Mouse (Mus musculus) stomach, embryonic 16.5 days (tissue): ENCODE measurements around the gene Lyrm2. TPM values are rescaled to one million over a fixed set of nuclear protein-coding genes. Genes with fewer than 3 reads are reported as not detected.
A peak's percentile ranks its signal among the peaks of the same experiment; 100 is the strongest.

ENCODE experiments used
- ATAC-seq: fragments of 200-750 bp; cut with Nextera tagmentation; 2 replicates; pipeline ENCODE4 v1.8.0; 2017; ENCODE audit warnings: moderate number of reproducible peaks, moderate TSS enrichment; ENCODE audit not compliant: insufficient read depth, low FRiP score
- H3K27ac ChIP-seq: fragments of 300-500 bp; sonication (generic); 2 replicates; pipeline ENCODE4 v1.5.1; 2014; ENCODE audit warnings: low read length
- H3K27me3 ChIP-seq: fragments of 300-500 bp; sonication (generic); 2 replicates; pipeline ENCODE4 v1.6.1; 2014; ENCODE audit warnings: low read length, control low read depth, mixed read lengths; ENCODE audit not compliant: control insufficient read depth, insufficient read depth
- H3K36me3 ChIP-seq: fragments of 300-500 bp; sonication (generic); 2 replicates; pipeline ENCODE4 v1.6.1; 2014; ENCODE audit warnings: low read length; ENCODE audit not compliant: control insufficient read depth, insufficient read depth
- H3K4me1 ChIP-seq: fragments of 300-500 bp; sonication (generic); 2 replicates; pipeline ENCODE4 v1.6.1; 2014; ENCODE audit warnings: low read length, control low read depth, mixed read lengths; ENCODE audit not compliant: control insufficient read depth, insufficient read depth
- H3K4me2 ChIP-seq: fragments of 300-500 bp; sonication (generic); 2 replicates; pipeline ENCODE4 v1.6.1; 2014; ENCODE audit warnings: low read depth, low read length, mixed read lengths
- H3K4me3 ChIP-seq: fragments of 300-500 bp; sonication (generic); replicated peaks from 2 replicates; pipeline ENCODE4 v1.5.1; 2014; ENCODE audit warnings: mild to moderate bottlenecking, low read length
- H3K9ac ChIP-seq: fragments of 300-500 bp; sonication (generic); 2 replicates; pipeline ENCODE4 v1.6.1; 2014; ENCODE audit warnings: low read length
- H3K9me3 ChIP-seq: fragments of 300-500 bp; sonication (generic); replicated peaks from 2 replicates; pipeline ENCODE4 v1.6.1; 2016; ENCODE audit warnings: low read length, control low read depth; ENCODE audit not compliant: control insufficient read depth
- WGBS: fragments of 180-500 bp; shearing (Covaris S2); extraction: QIAGEN DNeasy Blood & Tissue Kit; methylation state at CpG from one replicate; pipeline ENCODE4 v1.1.7; 2014; 5-methylcytosine and 5-hydroxymethylcytosine counted together
- polyA plus RNA-seq: library from polyadenylated mRNA; unstranded; fragments of >200 nt; fragmentation: Nextera tagmentation; extraction: Ambion mirVana; gene quantifications from 2 replicates; pipeline ENCODE4 v1.2.1, GENCODE M21; 2015

Gene Lyrm2
- 91.5 and 92.5 TPM in 2 replicates for polyA plus RNA-seq

DNA sequence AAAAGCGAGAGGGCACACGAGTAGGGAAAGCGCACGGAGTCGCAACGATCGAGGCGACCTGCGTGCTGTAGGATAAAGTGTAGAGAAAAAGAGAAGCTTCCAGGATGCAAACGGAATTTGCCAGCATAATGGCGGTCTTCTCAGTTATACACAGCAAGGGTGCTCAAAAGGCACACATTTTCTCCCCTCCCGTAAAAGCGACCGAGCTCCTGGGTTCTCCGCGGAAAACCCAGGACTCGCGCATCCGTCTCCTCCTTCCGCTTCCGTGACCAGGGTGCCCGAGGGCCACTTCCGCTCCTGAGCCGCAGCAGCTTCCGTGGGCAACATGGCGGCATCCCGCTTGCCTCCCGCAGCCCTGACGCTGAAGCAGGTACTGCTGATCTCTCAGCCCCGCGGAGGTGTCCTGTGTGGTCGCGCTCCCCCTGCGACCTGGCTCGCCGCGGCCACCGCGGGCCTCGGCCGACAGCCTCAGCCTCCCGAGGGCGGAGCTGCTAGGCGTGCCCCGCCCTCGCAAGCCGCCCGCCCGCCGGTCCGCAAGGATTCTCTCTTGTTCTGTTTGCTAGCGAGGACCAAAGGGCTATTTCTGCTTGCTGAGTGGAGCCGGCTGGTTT lies at the start of gene Lyrm2:
Gene Lyrm2 (plus strand): TSS at position 288 of the 611 bp plus-strand sequence.
- H3K9me3 ChIP-seq = no peaks in the 10 kb centered on the region
- peak within 1 kb of the TSS; percentile 90 for H3K4me3 ChIP-seq
- no peaks in the 10 kb centered on the region for H3K36me3 ChIP-seq
- peak within 1 kb of the TSS; percentile 94 for H3K9ac ChIP-seq
- H3K27ac ChIP-seq = peak within 1 kb of the TSS; percentile 99
- WGBS = 1% methylated on average over 53 of the region's 53 CpGs
- no peaks in the 10 kb centered on the region for H3K27me3 ChIP-seq
- peak; percentile 93 for ATAC-seq
- H3K4me2 ChIP-seq = peak within 1 kb of the TSS; percentile 77
- peaks cover 6% of the 10 kb centered on the region for H3K4me1 ChIP-seq

DNA sequence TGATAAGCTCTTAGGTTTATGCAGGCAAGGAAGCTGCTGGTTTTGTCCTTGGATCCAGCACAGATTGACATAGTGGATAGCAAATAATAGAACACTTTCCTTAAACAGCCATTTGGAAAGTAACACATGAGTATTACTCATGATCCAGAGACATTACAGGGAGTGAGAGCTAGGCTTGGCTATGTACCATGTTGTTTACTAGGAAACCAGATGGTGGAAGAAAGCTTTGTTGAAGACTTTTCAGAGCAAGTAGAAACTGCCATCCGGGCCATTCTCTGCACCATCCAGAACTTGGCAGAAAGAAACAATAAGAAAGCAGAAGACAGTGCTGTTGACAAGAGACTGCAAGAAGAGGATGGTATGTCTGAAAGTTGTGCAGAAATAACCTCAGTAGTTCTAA lies 49.3 kb upstream of the Lyrm2 start:
- no peak for ATAC-seq
- no peaks in the 10 kb centered on the region for H3K4me1 ChIP-seq
- H3K4me3 ChIP-seq = no peak overlapping the region
- H3K36me3 ChIP-seq = 0 out of 2 replicates have a peak, but pooled peaks cover 11% of the 10 kb centered on the region
- H3K27me3 ChIP-seq = no peaks in the 10 kb centered on the region
- H3K9me3 ChIP-seq = no peaks in the 10 kb centered on the region
- no peak overlapping the region for H3K4me2 ChIP-seq
- 92% methylated on average over 1 of the region's 1 CpGs for WGBS
- no peak overlapping the region for H3K27ac ChIP-seq
- H3K9ac ChIP-seq = no peak overlapping the region

DNA sequence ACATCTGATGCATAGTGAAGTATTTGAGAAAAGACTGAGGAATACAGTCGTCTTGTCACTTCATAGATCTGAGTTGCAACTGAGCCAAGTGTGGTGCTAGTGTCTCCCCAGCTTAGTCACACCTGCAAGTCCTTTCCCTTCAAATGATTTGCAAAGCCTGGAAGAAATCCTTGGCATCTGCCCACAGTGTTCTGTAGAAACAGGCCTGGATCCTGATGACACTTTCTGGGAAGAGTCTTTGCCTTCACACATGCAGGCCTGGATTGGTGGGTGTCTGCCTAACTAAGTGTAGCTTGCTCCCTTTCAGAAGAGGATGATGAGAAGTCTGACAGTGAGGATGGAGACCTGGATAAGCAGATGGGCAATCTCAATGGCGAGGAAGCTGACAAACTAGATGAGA lies 42.6 kb upstream of the Lyrm2 start:
- ATAC-seq = no peak
- H3K36me3 ChIP-seq = peaks cover 13% of the 10 kb centered on the region; the same call in 1 of the 2 replicates
- 81% methylated on average over 2 of the region's 2 CpGs for WGBS
- H3K4me1 ChIP-seq = no peaks in the 10 kb centered on the region
- no peak overlapping the region for H3K9ac ChIP-seq
- no peak overlapping the region for H3K27ac ChIP-seq
- H3K4me2 ChIP-seq = no peak overlapping the region
- H3K4me3 ChIP-seq = no peak overlapping the region
- no peaks in the 10 kb centered on the region for H3K27me3 ChIP-seq
- H3K9me3 ChIP-seq = no peaks in the 10 kb centered on the region

DNA sequence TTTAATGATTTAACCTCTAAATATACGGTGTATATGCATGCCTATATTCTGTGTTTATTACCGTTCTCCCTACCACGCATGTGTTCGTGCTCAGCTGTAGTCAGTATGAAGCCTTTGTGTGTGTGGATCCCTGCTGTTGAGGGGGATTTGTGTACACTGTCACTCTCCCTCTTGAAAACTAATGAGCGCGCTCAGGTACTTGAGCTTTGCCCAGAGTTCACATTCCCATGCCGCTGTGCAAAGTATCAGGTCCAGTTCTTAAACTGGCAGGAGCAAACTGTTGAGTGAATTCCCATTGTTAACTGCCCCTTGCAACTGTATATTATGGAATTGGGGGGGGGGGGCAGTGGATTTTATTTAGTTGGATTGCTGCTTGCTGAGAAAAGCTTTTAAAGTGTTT lies 32.6 kb upstream of the Lyrm2 start:
- H3K4me2 ChIP-seq = no peak overlapping the region
- peaks cover 14% of the 10 kb centered on the region for H3K36me3 ChIP-seq
- no peak overlapping the region for H3K9ac ChIP-seq
- H3K27me3 ChIP-seq = no peaks in the 10 kb centered on the region
- no peaks in the 10 kb centered on the region for H3K9me3 ChIP-seq
- WGBS = 92% methylated on average over 7 of the region's 7 CpGs
- no peak overlapping the region for H3K4me3 ChIP-seq
- H3K27ac ChIP-seq = no peak overlapping the region
- H3K4me1 ChIP-seq = no peaks in the 10 kb centered on the region
- no peak for ATAC-seq

DNA sequence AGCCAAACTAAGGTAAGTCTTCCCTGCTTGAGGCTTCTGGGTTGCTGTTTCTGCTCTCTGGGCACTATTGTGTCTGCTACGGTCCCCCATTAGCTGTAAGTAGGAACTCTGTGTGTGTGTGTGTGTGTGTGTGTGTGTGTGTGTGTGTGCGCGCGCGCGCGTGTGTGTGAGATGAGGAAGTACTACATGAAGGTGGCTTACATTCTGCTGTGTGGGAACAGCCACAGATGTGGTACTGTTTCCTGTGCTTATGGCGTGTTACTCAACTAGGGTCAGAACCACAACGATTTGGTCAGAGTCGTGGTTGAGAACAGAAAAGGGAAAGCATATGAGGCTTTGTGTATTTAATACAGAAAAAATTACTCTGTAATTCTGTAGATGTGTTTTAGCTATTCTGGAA lies 32.0 kb upstream of the Lyrm2 start:
- Histone ChIP-seq H3K4me1 (no peaks in the 10 kb centered on the region), H3K4me2 (no peak overlapping the region), H3K4me3 (no peak overlapping the region), H3K9ac (no peak overlapping the region), H3K27me3 (no peaks in the 10 kb centered on the region), H3K27ac (no peak overlapping the region), H3K9me3 (no peaks in the 10 kb centered on the region), H3K36me3 (peaks cover 18% of the 10 kb centered on the region)
- no peak for ATAC-seq
- WGBS = 90% methylated on average over 10 of the region's 10 CpGs

DNA sequence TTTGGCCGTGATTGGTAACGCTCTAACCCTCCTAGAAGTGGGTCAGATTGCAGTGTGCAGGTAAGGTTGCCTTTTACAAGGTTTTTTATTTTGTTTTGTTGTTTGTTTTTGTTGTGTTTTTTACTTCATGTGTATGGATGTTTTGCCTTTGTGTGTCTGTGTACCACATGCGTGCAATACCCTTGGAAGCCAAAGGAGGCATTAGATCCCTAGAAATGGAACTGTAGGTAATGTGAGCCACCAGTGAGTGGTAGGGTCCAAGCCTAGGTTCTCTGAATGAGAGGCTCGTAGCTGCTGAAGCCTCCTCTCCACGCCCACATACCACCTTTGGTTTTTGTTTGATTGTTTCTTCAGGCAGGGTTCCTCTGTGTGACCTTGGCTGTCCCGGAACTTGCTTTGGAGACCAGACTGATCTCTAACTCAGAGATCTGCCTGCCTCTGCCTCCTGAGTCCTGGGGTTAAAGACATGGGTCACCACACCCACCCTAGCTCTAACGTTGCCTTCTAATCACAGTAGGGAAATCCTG lies 29.7 kb upstream of the Lyrm2 start:
- Histone ChIP-seq H3K36me3 (peaks cover 21% of the 10 kb centered on the region), H3K27me3 (no peaks in the 10 kb centered on the region), H3K4me1 (no peaks in the 10 kb centered on the region), H3K4me2 (no peak overlapping the region), H3K9me3 (no peaks in the 10 kb centered on the region), H3K27ac (no peak overlapping the region), H3K9ac (no peak overlapping the region), H3K4me3 (no peak overlapping the region)
- 91% methylated on average over 7 of the region's 7 CpGs for WGBS
- ATAC-seq = no peak

DNA sequence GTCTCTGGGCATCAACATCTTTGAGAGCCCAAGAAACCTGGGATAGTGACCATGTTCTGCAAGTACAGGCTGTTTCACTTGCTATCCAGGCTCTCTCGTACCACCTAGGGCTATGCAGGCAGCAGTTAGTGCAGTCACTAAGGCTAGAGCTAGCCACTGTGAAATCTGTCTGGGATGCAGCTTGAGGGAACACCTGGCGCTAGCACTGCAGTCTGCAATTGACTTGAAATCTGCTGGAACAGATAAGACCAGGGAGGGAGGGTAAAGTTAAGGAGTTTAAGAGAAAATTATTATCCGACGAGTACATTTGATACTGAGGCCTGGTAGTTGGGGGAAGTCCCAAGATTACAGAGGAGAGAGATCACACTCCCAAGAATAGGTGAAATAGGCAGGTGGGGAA lies 20.1 kb upstream of the Lyrm2 start:
- 0 out of 2 replicates have a peak, but pooled peaks cover 4% of the 10 kb centered on the region for H3K36me3 ChIP-seq
- H3K4me2 ChIP-seq = no peak overlapping the region
- ATAC-seq = no peak
- H3K4me3 ChIP-seq = no peak overlapping the region
- no peaks in the 10 kb centered on the region for H3K4me1 ChIP-seq
- no peak overlapping the region for H3K27ac ChIP-seq
- no peaks in the 10 kb centered on the region for H3K27me3 ChIP-seq
- 95% methylated on average over 4 of the region's 4 CpGs for WGBS
- H3K9me3 ChIP-seq = no peaks in the 10 kb centered on the region
- H3K9ac ChIP-seq = no peak overlapping the region

DNA sequence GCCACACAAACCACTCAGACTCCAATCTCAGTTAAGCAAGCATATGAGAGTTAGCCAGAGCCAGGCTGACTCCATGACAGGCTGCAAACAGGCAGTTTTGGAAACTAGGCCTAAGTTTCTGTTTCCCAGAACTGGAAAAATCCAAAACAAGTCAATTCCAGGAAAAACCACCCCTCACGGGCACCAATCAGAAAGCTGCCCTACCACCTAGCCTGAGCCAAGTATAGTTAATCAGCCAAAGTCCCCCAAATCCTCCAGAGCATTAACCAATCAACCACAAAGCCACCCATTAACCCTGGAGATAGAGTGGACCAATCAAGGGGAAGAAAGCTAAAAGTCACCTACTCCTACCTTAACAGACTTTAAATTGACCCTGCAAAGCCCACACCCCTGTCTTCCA lies 12.9 kb upstream of the Lyrm2 start:
- H3K27ac ChIP-seq = no peak overlapping the region
- H3K27me3 ChIP-seq = no peaks in the 10 kb centered on the region
- no peaks in the 10 kb centered on the region for H3K36me3 ChIP-seq
- H3K9ac ChIP-seq = no peak overlapping the region
- H3K4me3 ChIP-seq = no peak overlapping the region
- no peak overlapping the region for H3K4me2 ChIP-seq
- no peaks in the 10 kb centered on the region for H3K9me3 ChIP-seq
- no peak for ATAC-seq
- 79% methylated on average over 1 of the region's 1 CpGs for WGBS
- no peaks in the 10 kb centered on the region for H3K4me1 ChIP-seq

DNA sequence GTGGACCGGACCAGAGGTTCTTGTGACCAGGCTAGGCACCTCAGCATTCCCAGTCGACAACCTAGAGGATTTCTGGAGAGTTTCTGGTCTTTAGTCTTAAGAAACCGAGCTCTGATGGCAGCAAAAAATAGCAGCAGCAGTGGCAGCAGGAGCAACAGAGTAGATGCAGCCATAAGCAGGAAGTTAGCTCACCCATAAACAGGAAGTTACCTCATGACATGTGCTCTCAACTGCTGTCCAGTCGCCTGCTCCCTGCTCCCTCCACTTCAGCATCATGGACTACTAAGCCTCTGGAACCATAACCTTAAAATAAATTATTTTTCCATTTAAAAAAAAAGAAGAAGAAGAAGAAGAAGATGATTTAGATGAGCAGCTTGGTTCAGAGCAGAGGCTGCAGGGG lies 11.0 kb upstream of the Lyrm2 start:
- WGBS = 81% methylated on average over 4 of the region's 4 CpGs
- no peak overlapping the region for H3K4me2 ChIP-seq
- H3K4me1 ChIP-seq = no peaks in the 10 kb centered on the region
- no peak overlapping the region for H3K27ac ChIP-seq
- H3K9me3 ChIP-seq = no peaks in the 10 kb centered on the region
- no peak overlapping the region for H3K4me3 ChIP-seq
- ATAC-seq = no peak
- H3K9ac ChIP-seq = no peak overlapping the region
- H3K36me3 ChIP-seq = no peaks in the 10 kb centered on the region
- H3K27me3 ChIP-seq = no peaks in the 10 kb centered on the region
